Comparison of ENCODE assay signal across 8 mouse cellular contexts in genomic region chr4:123662914-123663687, GRCm38 (mm10). TPM values are rescaled to one million over a fixed set of nuclear protein-coding genes. Genes with fewer than 3 reads are reported as not detected.
DNase-seq lines count a peak whose midpoint lies in the region; ATAC-seq and TF ChIP-seq lines count a peak whose summit lies in the region.

No protein-coding gene starts in this region.

- H3K4me1 ChIP-seq in bone marrow macrophage, adult 2 months (ENCODE audit: control insufficient read depth, insufficient read depth, low read length), result peaks cover 39% of the 10 kb centered on the region
- H3K4me1 ChIP-seq in heart, postnatal 0 days (ENCODE audit: control insufficient read depth, insufficient read depth), result peaks cover 17% of the 10 kb centered on the region
- peaks cover 46% of the 10 kb centered on the region for H3K4me1 ChIP-seq in limb, embryonic 13.5 days
- H3K4me1 ChIP-seq in neural tube, embryonic 13.5 days (replicated peaks), result peaks cover 59% of the 10 kb centered on the region

- no peak for TF ChIP-seq EP300 in heart, postnatal 0 days (IDR thresholded peaks at IDR 0.05; ENCODE audit: low read depth)

- peak; percentile 72 for DNase-seq in kidney, adult 11 months
- no peak for DNase-seq in kidney, postnatal 14 days
- no peak for DNase-seq in heart, postnatal 0 days (ENCODE audit: low spot score)
- no peak for DNase-seq in layer of hippocampus, postnatal 36 days
- no peak for DNase-seq in left cerebral cortex, adult 8-10 months (ENCODE audit: low spot score in 2 of 2)

- WGBS in heart, postnatal 0 days, result 22% methylated on average over 15 of the region's 15 CpGs
- 3% methylated on average over 15 of the region's 15 CpGs for WGBS in limb, embryonic 13.5 days
- 4% methylated on average over 15 of the region's 15 CpGs for WGBS in neural tube, embryonic 13.5 days

- ATAC-seq in heart, postnatal 0 days (ENCODE audit: insufficient read depth, low read depth), result no peak
- no peak for ATAC-seq in limb, embryonic 13.5 days (ENCODE audit: low FRiP score, low read depth)
- ATAC-seq in neural tube, embryonic 13.5 days (ENCODE audit: low read depth), result no peak

- no peak for TF ChIP-seq POLR2A in bone marrow macrophage, adult 2 months (IDR thresholded peaks at IDR 0.05; ENCODE audit: borderline replicate concordance, low read depth, low read length)

- peak overlapping the region; percentile 94 for H3K9ac ChIP-seq in heart, postnatal 0 days (replicated peaks; ENCODE audit: low read depth, low read length)
- peak overlapping the region; percentile 99 for H3K9ac ChIP-seq in limb, embryonic 13.5 days
- H3K9ac ChIP-seq in neural tube, embryonic 13.5 days, result peak overlapping the region; percentile 99

- H3K9me3 ChIP-seq in heart, postnatal 0 days (replicated peaks; ENCODE audit: control insufficient read depth, low read length), result no peaks in the 10 kb centered on the region
- H3K9me3 ChIP-seq in limb, embryonic 13.5 days, result no peaks in the 10 kb centered on the region
- H3K9me3 ChIP-seq in neural tube, embryonic 13.5 days, result no peaks in the 10 kb centered on the region

- no peaks in the 10 kb centered on the region for H3K36me3 ChIP-seq in heart, postnatal 0 days (replicated peaks; ENCODE audit: control insufficient read depth, insufficient read depth, low read length)
- H3K36me3 ChIP-seq in limb, embryonic 13.5 days, result no peaks in the 10 kb centered on the region
- H3K36me3 ChIP-seq in neural tube, embryonic 13.5 days, result no peaks in the 10 kb centered on the region

- no peaks in the 10 kb centered on the region for H3K27me3 ChIP-seq in heart, postnatal 0 days (ENCODE audit: control insufficient read depth, insufficient read depth, low read length)
- no peaks in the 10 kb centered on the region for H3K27me3 ChIP-seq in limb, embryonic 13.5 days
- H3K27me3 ChIP-seq in neural tube, embryonic 13.5 days, result no peaks in the 10 kb centered on the region

- peak overlapping the region; percentile 97 for H3K4me2 ChIP-seq in heart, postnatal 0 days (ENCODE audit: low read depth, low read length)
- H3K4me2 ChIP-seq in limb, embryonic 13.5 days (replicated peaks), result peak overlapping the region; percentile 88
- peak overlapping the region; percentile 87 for H3K4me2 ChIP-seq in neural tube, embryonic 13.5 days

- TF ChIP-seq CTCF in bone marrow macrophage, adult 2 months (IDR thresholded peaks at IDR 0.05; ENCODE audit: low read depth, low read length), result no peak
- TF ChIP-seq CTCF in heart, postnatal 0 days (IDR thresholded peaks at IDR 0.05; ENCODE audit: low read depth), result no peak

- H3K4me3 ChIP-seq in bone marrow macrophage, adult 2 months (ENCODE audit: insufficient read depth, low read length), result peak overlapping the region; percentile 81
- peak overlapping the region; percentile 99 for H3K4me3 ChIP-seq in heart, postnatal 0 days (ENCODE audit: low read depth, low read length)
- H3K4me3 ChIP-seq in limb, embryonic 13.5 days, result peak overlapping the region; percentile 93
- peak overlapping the region; percentile 94 for H3K4me3 ChIP-seq in neural tube, embryonic 13.5 days

- peak overlapping the region; percentile 83 for H3K27ac ChIP-seq in bone marrow macrophage, adult 2 months (ENCODE audit: insufficient read depth, low read depth, low read length)
- peak overlapping the region; percentile 99 for H3K27ac ChIP-seq in heart, postnatal 0 days (ENCODE audit: low read depth)
- peak overlapping the region; percentile 98 for H3K27ac ChIP-seq in limb, embryonic 13.5 days
- peak overlapping the region; percentile 99 for H3K27ac ChIP-seq in neural tube, embryonic 13.5 days (replicated peaks)

RNA-seq across cellular contexts. Expression of gene Macf1, which starts 21.1 kb away (rescaled TPM):
- 176 and 182 TPM in 2 replicates for polyA plus RNA-seq in bone marrow macrophage, adult 2 months (2012; ENCODE audit: insufficient read depth, insufficient read length, missing spikeins)
- 236 and 250 TPM in 2 replicates for total RNA-seq in heart, postnatal 0 days (2014; rRNA removed; ENCODE audit: low replicate concordance)
- 40.2 and 41.4 TPM in 2 replicates for polyA plus RNA-seq in heart, postnatal 0 days (2015; fragmentation: Nextera tagmentation; extraction: Ambion mirVana)
- polyA plus RNA-seq in limb, embryonic 13.5 days (2015; fragmentation: Nextera tagmentation; extraction: Ambion mirVana), result 47.5 and 48.0 TPM in 2 replicates
- 57.7 and 59.3 TPM in 2 replicates for polyA plus RNA-seq in neural tube, embryonic 13.5 days (2015; fragmentation: Nextera tagmentation; extraction: Ambion mirVana)
- total RNA-seq in layer of hippocampus, postnatal 36 days (2021), result 100 to 1,000 TPM; 225 to 255 TPM
- total RNA-seq in left cerebral cortex, adult 8-10 months (2022), result 100 to 1,000 TPM; 214 to 262 (median 235) TPM

RNA-seq across cellular contexts. Expression of gene Ndufs5, which starts 54.9 kb away (rescaled TPM):
- 110 and 121 TPM in 2 replicates for polyA plus RNA-seq in bone marrow macrophage, adult 2 months (2012; ENCODE audit: insufficient read depth, insufficient read length, missing spikeins)
- total RNA-seq in heart, postnatal 0 days (2014; rRNA removed; ENCODE audit: low replicate concordance), result 144 and 214 TPM in 2 replicates
- 953 and 982 TPM in 2 replicates for polyA plus RNA-seq in heart, postnatal 0 days (2015; fragmentation: Nextera tagmentation; extraction: Ambion mirVana)
- polyA plus RNA-seq in limb, embryonic 13.5 days (2015; fragmentation: Nextera tagmentation; extraction: Ambion mirVana), result 321 TPM in 2 replicates
- polyA plus RNA-seq in neural tube, embryonic 13.5 days (2015; fragmentation: Nextera tagmentation; extraction: Ambion mirVana), result 469 and 474 TPM in 2 replicates
- total RNA-seq in layer of hippocampus, postnatal 36 days (2021), result 100 to 1,000 TPM; 180 to 196 TPM
- 100 to 1,000 TPM; 156 to 202 (median 174) TPM for total RNA-seq in left cerebral cortex, adult 8-10 months (2022)
